Mouse (Mus musculus) cerebellum, adult 9-11 months (tissue): Measurements from ENCODE around the gene Lair1.

Source experiments
- DNase-seq: peaks from one replicate; pipeline ENCODE4 v3.0.0; 2022

Gene Lair1

DNA sequence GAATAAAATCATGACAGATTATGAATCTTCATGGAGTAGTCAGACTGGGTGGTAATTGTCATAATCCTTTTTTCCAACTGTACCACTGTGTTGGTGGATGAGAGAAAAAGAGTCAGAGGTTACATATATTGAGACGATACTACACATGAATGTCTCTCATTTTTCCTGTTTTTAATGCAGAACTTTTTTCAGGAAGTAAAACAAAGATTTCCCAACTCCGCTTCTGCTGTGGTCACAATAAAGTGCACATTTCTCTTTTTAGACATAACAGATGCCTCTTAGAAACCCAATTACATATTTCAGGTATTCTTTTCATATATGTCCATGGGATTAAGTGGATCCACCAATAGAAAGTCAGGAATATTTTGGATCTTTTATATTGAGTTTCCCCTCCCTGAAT is 101.0 kb downstream of the Lair1 start:
- DNase-seq, result no peak

DNA sequence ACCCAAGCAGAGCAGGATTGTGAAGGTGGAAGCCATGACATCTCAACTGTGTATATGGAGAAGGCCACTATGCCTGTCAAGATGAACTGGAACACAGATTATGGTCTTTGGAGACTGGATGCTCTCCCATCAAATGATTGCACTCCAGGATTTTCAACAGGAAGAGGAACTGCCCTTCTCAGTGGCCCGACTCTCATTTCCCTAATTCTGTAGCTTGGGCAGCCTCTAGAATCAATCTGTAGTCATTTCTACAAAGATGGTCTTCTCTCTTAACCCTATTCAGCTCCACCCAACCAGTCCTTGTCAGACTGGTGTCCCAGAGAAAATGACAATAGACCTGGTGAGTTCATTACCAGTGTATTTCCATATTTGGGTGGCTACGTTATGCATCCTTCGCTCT is 105.6 kb downstream of the Lair1 start:
- no peak for DNase-seq
